Mouse (Mus musculus): Measurements from ENCODE around the gene Loxl1.

GRCm38 (mm10) chr9:58243696-58244095 is 69.3 kb downstream of the Loxl1 start:
- no peak for TF ChIP-seq CTCF (IDR thresholded peaks at IDR 0.05; ENCODE audit: control insufficient read depth, insufficient read depth, low read length)
- TF ChIP-seq POLR2A (IDR thresholded peaks at IDR 0.05; ENCODE audit: borderline replicate concordance, control insufficient read depth, low read depth, low read length): no peak

Data from bone marrow, adult 2 months (tissue).